Mouse (Mus musculus): ENCODE results near the gene Acad10.
"Not testable (repeated sequence)": the region's sequence is repeated elsewhere in the genome, so short reads cannot be mapped to it uniquely, and the experiment has no call there.

The Acad10 gene

GRCm38 (mm10) chr5:121660059-121660896, at the start of gene Acad10, which contains the start of gene Brap:
TSS of gene Acad10 (minus strand) at chr5:121660514.
TSS of gene Brap (plus strand) at chr5:121660563.
- peak; percentile 93 to 99 for DNase-seq

GRCm38 (mm10) chr5:121704512-121705248, 44.4 kb upstream of the Acad10 start:
- no peak for DNase-seq

GRCm38 (mm10) chr5:121703341-121703740, 43.0 kb upstream of the Acad10 start:
- DNase-seq: no peak

GRCm38 (mm10) chr5:121701111-121701769, 40.9 kb upstream of the Acad10 start:
- no peak for DNase-seq

- DNase-seq: no peak
These were observed 40.2 kb upstream of the Acad10 start for GRCm38 (mm10) chr5:121700496-121700895.

GRCm38 (mm10) chr5:121699891-121700290, 39.6 kb upstream of the Acad10 start:
- no peak for DNase-seq

- DNase-seq: no peak
These were observed 36.4 kb upstream of the Acad10 start for GRCm38 (mm10) chr5:121696761-121697160.

GRCm38 (mm10) chr5:121692897-121693296, 32.6 kb upstream of the Acad10 start:
- DNase-seq: no peak

- DNase-seq: not testable (repeated sequence)
These were observed 31.1 kb upstream of the Acad10 start for GRCm38 (mm10) chr5:121691436-121691835.

- DNase-seq: peak; percentile 26 to 34
These were observed 30.3 kb upstream of the Acad10 start for GRCm38 (mm10) chr5:121690482-121691211.

- no peak for DNase-seq
These were observed 26.0 kb upstream of the Acad10 start for GRCm38 (mm10) chr5:121686113-121686898.

- no peak for DNase-seq
These were observed 25.2 kb upstream of the Acad10 start for GRCm38 (mm10) chr5:121685495-121685894.

GRCm38 (mm10) chr5:121682250-121682649, 21.9 kb upstream of the Acad10 start:
- DNase-seq: no peak

- DNase-seq: peak in 1 of 2 experiments; percentile 13
These were observed 10.1 kb upstream of the Acad10 start for GRCm38 (mm10) chr5:121670412-121670811.

GRCm38 (mm10) chr5:121668411-121668810, 8.1 kb upstream of the Acad10 start:
- no peak for DNase-seq

GRCm38 (mm10) chr5:121667067-121667466, 6.8 kb upstream of the Acad10 start:
- DNase-seq: no peak

- DNase-seq: no peak
These were observed 4.7 kb upstream of the Acad10 start for GRCm38 (mm10) chr5:121664971-121665370.

GRCm38 (mm10) chr5:121664078-121664477, 3.8 kb upstream of the Acad10 start:
- DNase-seq: peak; percentile 46 to 52

GRCm38 (mm10) chr5:121663456-121663855, 3.1 kb upstream of the Acad10 start:
- no peak for DNase-seq

GRCm38 (mm10) chr5:121661494-121661893, 1.2 kb upstream of the Acad10 start:
- no peak for DNase-seq

- peak in 1 of 2 experiments; percentile 8 for DNase-seq
These were observed 562 bp upstream of the Acad10 start for GRCm38 (mm10) chr5:121660897-121661254.

- not testable (repeated sequence) for DNase-seq
These were observed 2.7 kb downstream of the Acad10 start for GRCm38 (mm10) chr5:121657656-121658055.

All from cerebellum, adult 18-20 months (tissue).